Comparison of ENCODE assay signal across 8 mouse cellular contexts in the genomic region with DNA sequence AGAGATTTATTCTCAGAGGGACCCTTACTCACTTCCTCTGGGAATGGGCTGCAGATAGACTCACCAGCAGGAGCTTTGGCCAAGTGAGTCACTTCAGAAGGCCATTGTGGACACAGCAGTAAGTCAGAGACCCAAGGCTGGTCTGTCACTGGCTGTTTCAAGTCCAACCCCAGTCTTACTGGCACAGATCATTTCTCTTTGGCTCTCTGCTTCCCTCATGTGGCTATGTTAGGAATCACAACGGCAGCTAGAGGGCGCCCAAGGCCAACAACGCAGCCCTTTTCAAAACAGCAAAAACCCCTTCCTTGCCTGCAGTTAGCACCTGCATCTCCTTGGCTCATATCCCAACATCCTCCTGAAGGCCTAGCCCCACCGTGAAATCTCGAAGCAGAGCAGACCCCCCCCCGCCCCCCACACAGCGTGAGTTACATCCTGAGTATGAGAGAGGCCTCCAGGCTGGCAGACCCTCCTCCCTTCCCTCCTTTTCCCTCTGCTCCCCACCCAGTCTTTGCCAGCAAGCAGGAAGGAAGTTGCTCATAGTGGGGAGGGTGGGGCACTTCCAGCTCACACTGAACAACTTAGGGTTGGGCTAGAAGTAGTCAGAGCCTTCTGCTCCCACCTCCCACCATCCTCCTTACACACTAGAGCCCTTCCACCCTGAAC. TPM values are rescaled to one million over a fixed set of nuclear protein-coding genes. Genes with fewer than 3 reads are reported as not detected.
DNase-seq lines count a peak whose midpoint lies in the region; ATAC-seq and TF ChIP-seq lines count a peak whose summit lies in the region.

No protein-coding gene starts in this region.

- H3K4me3 ChIP-seq in ES-E14 (ENCODE audit: insufficient read depth in 1 of 2, low read depth in 1 of 2, low read length in 2 of 2, poor library complexity in 1 of 2, severe bottlenecking in 1 of 2), result no peak overlapping the region; a peak in 1 of 4 replicates
- no peak overlapping the region for H3K4me3 ChIP-seq in forebrain, postnatal 0 days (ENCODE audit: low read depth, low read length)
- no peak overlapping the region for H3K4me3 ChIP-seq in layer of hippocampus, adult 2 months
- no peak overlapping the region for H3K4me3 ChIP-seq in lung, embryonic 14.5 days (ENCODE audit: low read depth, low read length)

- ATAC-seq in forebrain, postnatal 0 days, result peak; percentile 84
- peak; percentile 61; the same call in 1 of the 2 replicates for ATAC-seq in lung, embryonic 14.5 days (ENCODE audit: insufficient read depth)

- peaks cover 6 to 23% of the 10 kb centered on the region in 2 experiments; a peak in 2 of 4 replicates for H3K4me1 ChIP-seq in ES-E14 (ENCODE audit: control insufficient read depth in 2 of 2, insufficient read depth in 2 of 2, low read length in 2 of 2, poor library complexity in 1 of 2)
- H3K4me1 ChIP-seq in forebrain, postnatal 0 days (ENCODE audit: insufficient read depth), result no peaks in the 10 kb centered on the region
- H3K4me1 ChIP-seq in lung, embryonic 14.5 days (ENCODE audit: insufficient read depth), result no peaks in the 10 kb centered on the region

- H3K27ac ChIP-seq in ES-E14 (ENCODE audit: insufficient read depth, low read depth, low read length, poor library complexity, severe bottlenecking), result peak overlapping the region; percentile 42
- no peak overlapping the region for H3K27ac ChIP-seq in forebrain, postnatal 0 days (ENCODE audit: low read depth, low read length)
- no peak overlapping the region for H3K27ac ChIP-seq in layer of hippocampus, adult 2 months
- no peak overlapping the region for H3K27ac ChIP-seq in lung, embryonic 14.5 days (ENCODE audit: low read depth)

- in situ Hi-C loops in ES-E14 (cut with MboI; ENCODE audit: low sequenced_read_pairs in 2 of 2, unreplicated experiment in 2 of 2), result no loop called here

- WGBS in forebrain, postnatal 0 days, result under 1% methylated on average over 7 of the region's 7 CpGs
- WGBS in lung, embryonic 14.5 days, result under 1% methylated on average over 7 of the region's 7 CpGs

- no peaks in the 10 kb centered on the region for H3K9me3 ChIP-seq in ES-E14 (ENCODE audit: control insufficient read depth, insufficient read depth, low read depth, low read length)
- H3K9me3 ChIP-seq in forebrain, postnatal 0 days (ENCODE audit: low read length), result no peaks in the 10 kb centered on the region
- no peaks in the 10 kb centered on the region for H3K9me3 ChIP-seq in lung, embryonic 14.5 days (ENCODE audit: low read depth, low read length)

- no peaks in the 10 kb centered on the region for H3K36me3 ChIP-seq in ES-E14 (ENCODE audit: control insufficient read depth, insufficient read depth, low read length, poor library complexity, severe bottlenecking)
- H3K36me3 ChIP-seq in forebrain, postnatal 0 days (ENCODE audit: insufficient read depth), result no peaks in the 10 kb centered on the region
- H3K36me3 ChIP-seq in lung, embryonic 14.5 days (ENCODE audit: insufficient read depth), result no peaks in the 10 kb centered on the region

- DNase-seq in ES-E14 (ENCODE audit: low read depth, low spot score), result peak; percentile 93
- DNase-seq in cerebellum, adult 11 months, result peak; percentile 83
- DNase-seq in forebrain, postnatal 0 days, result peak; percentile 92
- DNase-seq in heart, postnatal 4 days, result peak; percentile 92
- peak; percentile 77 to 89 for DNase-seq in layer of hippocampus, adult 2 months (ENCODE audit: low spot score in 2 of 2)
- peak; percentile 92 for DNase-seq in lung, embryonic 14.5 days
- DNase-seq in ovary, postnatal 14 days (ENCODE audit: low spot score), result peak; percentile 90
- DNase-seq in thymus, postnatal 10 days (ENCODE audit: low spot score in 2 of 2), result peak; percentile 75 to 90

- no peaks in the 10 kb centered on the region for H3K27me3 ChIP-seq in forebrain, postnatal 0 days (ENCODE audit: insufficient read depth, low read length)
- no peaks in the 10 kb centered on the region for H3K27me3 ChIP-seq in lung, embryonic 14.5 days (ENCODE audit: insufficient read depth, low read length)

- H3K9ac ChIP-seq in ES-E14 (ENCODE audit: insufficient read depth, low read depth, low read length, poor library complexity, severe bottlenecking), result peak overlapping the region; percentile 25; the same call in 1 of the 2 replicates
- H3K9ac ChIP-seq in forebrain, postnatal 0 days, result no peak overlapping the region
- no peak overlapping the region for H3K9ac ChIP-seq in lung, embryonic 14.5 days

- peak; percentile 99 for TF ChIP-seq CTCF in forebrain, postnatal 0 days (IDR thresholded peaks at IDR 0.05; ENCODE audit: low read depth)
- peak; percentile 98 for TF ChIP-seq CTCF in layer of hippocampus, adult 2 months (conservative IDR thresholded peaks at IDR 0.05)
- peak; percentile 97 for TF ChIP-seq CTCF in lung, embryonic 14.5 days (IDR thresholded peaks at IDR 0.05; ENCODE audit: low read depth)

- no peak overlapping the region for H3K4me2 ChIP-seq in forebrain, postnatal 0 days (ENCODE audit: low read depth)
- no peak overlapping the region for H3K4me2 ChIP-seq in lung, embryonic 14.5 days

TF ChIP-seq in ES-E14, 5 proteins besides CTCF, POLR2A, EP300 and RAD21:
- TF ChIP-seq ZC3H11A (IDR thresholded peaks at IDR 0.05; ENCODE audit: borderline replicate concordance, low read depth, low read length) (0 out of 2 replicates have a peak, but pooled peaks have one; percentile 57), HCFC1 (IDR thresholded peaks at IDR 0.05; ENCODE audit: borderline replicate concordance, insufficient read depth, low read length) (no peak), MAFK (IDR thresholded peaks at IDR 0.05; ENCODE audit: insufficient read depth, low read depth, low read length) (no peak)

RNA-seq across cellular contexts. Expression of gene Nos3, which starts 3.7 kb away (rescaled TPM):
- 2.2 and 5.8 TPM in 2 replicates for total RNA-seq in ES-E14 (2012; rRNA removed)
- total RNA-seq in forebrain, postnatal 0 days (2014; rRNA removed), result 6.1 and 8.3 TPM in 2 replicates
- polyA plus RNA-seq in forebrain, postnatal 0 days (2015; fragmentation: Nextera tagmentation; extraction: Ambion mirVana), result 6.3 and 6.8 TPM in 2 replicates
- total RNA-seq in heart, postnatal 4 days (2021), result 10 to 100 TPM; 39.5 to 40.6 TPM
- 1 to 10 TPM; 6.6 to 7.8 TPM for total RNA-seq in layer of hippocampus, adult 2 months (2021)
- polyA plus RNA-seq in lung, embryonic 14.5 days (2014; fragmentation: Nextera tagmentation; extraction: Ambion mirVana), result 13.8 and 15.7 TPM in 2 replicates

RNA-seq across cellular contexts. Expression of gene Kcnh2, which starts 9.5 kb away (rescaled TPM):
- 6.5 and 7.7 TPM in 2 replicates for total RNA-seq in ES-E14 (2012; rRNA removed)
- 13.5 and 21.2 TPM in 2 replicates for total RNA-seq in forebrain, postnatal 0 days (2014; rRNA removed)
- polyA plus RNA-seq in forebrain, postnatal 0 days (2015; fragmentation: Nextera tagmentation; extraction: Ambion mirVana), result 4.7 and 6.8 TPM in 2 replicates
- 100 to 1,000 TPM; 108 to 118 TPM for total RNA-seq in heart, postnatal 4 days (2021)
- 10 to 100 TPM; 21.7 to 23.6 TPM for total RNA-seq in layer of hippocampus, adult 2 months (2021)
- 3.9 and 5.5 TPM in 2 replicates for polyA plus RNA-seq in lung, embryonic 14.5 days (2014; fragmentation: Nextera tagmentation; extraction: Ambion mirVana)

RNA-seq across cellular contexts. Expression of gene Atg9b, which starts 31.0 kb away (rescaled TPM):
- 3.7 and 8.2 TPM in 2 replicates for total RNA-seq in ES-E14 (2012; rRNA removed)
- 8.0 and 9.5 TPM in 2 replicates for total RNA-seq in forebrain, postnatal 0 days (2014; rRNA removed)
- 3.4 and 5.1 TPM in 2 replicates for polyA plus RNA-seq in forebrain, postnatal 0 days (2015; fragmentation: Nextera tagmentation; extraction: Ambion mirVana)
- under 1 TPM; 0.45 to 0.83 TPM for total RNA-seq in heart, postnatal 4 days (2021)
- total RNA-seq in layer of hippocampus, adult 2 months (2021), result 1 to 10 TPM; 3.0 to 3.2 TPM
- polyA plus RNA-seq in lung, embryonic 14.5 days (2014; fragmentation: Nextera tagmentation; extraction: Ambion mirVana), result 0.53 and 0.71 TPM in 2 replicates

RNA-seq across cellular contexts. Expression of gene Abcb8, which starts 32.5 kb away (rescaled TPM):
- 46.5 and 70.5 TPM in 2 replicates for total RNA-seq in ES-E14 (2012; rRNA removed)
- total RNA-seq in forebrain, postnatal 0 days (2014; rRNA removed), result 58.2 and 64.1 TPM in 2 replicates
- polyA plus RNA-seq in forebrain, postnatal 0 days (2015; fragmentation: Nextera tagmentation; extraction: Ambion mirVana), result 38.7 and 44.6 TPM in 2 replicates
- total RNA-seq in heart, postnatal 4 days (2021), result 10 to 100 TPM; 86.3 to 87.0 TPM
- total RNA-seq in layer of hippocampus, adult 2 months (2021), result 10 to 100 TPM; 50.8 to 57.0 TPM
- polyA plus RNA-seq in lung, embryonic 14.5 days (2014; fragmentation: Nextera tagmentation; extraction: Ambion mirVana), result 39.4 and 43.5 TPM in 2 replicates

RNA-seq across cellular contexts. Expression of gene Asic3, which starts 52.3 kb away (rescaled TPM):
- total RNA-seq in ES-E14 (2012; rRNA removed), result 0.40 and 0.90 TPM in 2 replicates
- total RNA-seq in forebrain, postnatal 0 days (2014; rRNA removed), result 0.15 TPM in 1 of 2 replicates, not detected in the other
- polyA plus RNA-seq in forebrain, postnatal 0 days (2015; fragmentation: Nextera tagmentation; extraction: Ambion mirVana), result 0.08 and 0.52 TPM in 2 replicates
- total RNA-seq in heart, postnatal 4 days (2021), result under 1 TPM in 1 of 2 experiments, not detected in 1; 0.19 TPM
- under 1 TPM; 0.20 to 0.39 TPM for total RNA-seq in layer of hippocampus, adult 2 months (2021)
- polyA plus RNA-seq in lung, embryonic 14.5 days (2014; fragmentation: Nextera tagmentation; extraction: Ambion mirVana), result not detected in 2 replicates
